Mouse (Mus musculus): ENCODE results near the gene Purb.

GRCm38 (mm10) chr11:6456083-6456482, 19.6 kb downstream of the Purb start:
- TF ChIP-seq ZNF384 (IDR thresholded peaks at IDR 0.05; ENCODE audit: low read depth, low read length) (no peak), MAFK (IDR thresholded peaks at IDR 0.05; ENCODE audit: insufficient read depth, low read depth, low read length) (no peak), HCFC1 (IDR thresholded peaks at IDR 0.05; ENCODE audit: borderline replicate concordance, insufficient read depth, low read length) (no peak)
